Mouse (Mus musculus): ENCODE measurements at regions not wholly inside any gene's neighbourhood (a gene's known extent, or its start where the extent isn't known, plus 50 kb on each side); places are given as distances from the start of the nearest gene placed in this dataset.

DNA sequence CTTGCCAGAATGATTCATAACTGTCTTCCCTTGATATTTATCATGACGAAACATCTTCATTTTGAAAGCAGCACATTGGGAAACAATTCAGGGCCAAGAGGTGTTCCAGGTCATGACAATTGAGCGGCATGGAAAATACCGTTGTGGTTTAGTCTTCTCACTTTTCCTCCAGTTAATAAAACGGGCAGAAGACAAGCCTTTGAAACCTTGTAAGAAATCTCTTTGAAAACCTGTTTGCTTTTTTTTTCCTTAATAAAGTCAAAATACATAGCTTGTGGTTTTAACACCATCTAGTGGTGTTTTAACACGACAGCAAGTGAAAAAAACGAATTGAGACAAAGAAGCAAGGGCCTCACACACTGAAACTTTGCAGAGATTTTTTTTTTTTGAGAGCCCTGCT, 1389.0 kb upstream of the Acvr2a start:
- DNase-seq (ENCODE audit: low spot score) = no peak

DNA sequence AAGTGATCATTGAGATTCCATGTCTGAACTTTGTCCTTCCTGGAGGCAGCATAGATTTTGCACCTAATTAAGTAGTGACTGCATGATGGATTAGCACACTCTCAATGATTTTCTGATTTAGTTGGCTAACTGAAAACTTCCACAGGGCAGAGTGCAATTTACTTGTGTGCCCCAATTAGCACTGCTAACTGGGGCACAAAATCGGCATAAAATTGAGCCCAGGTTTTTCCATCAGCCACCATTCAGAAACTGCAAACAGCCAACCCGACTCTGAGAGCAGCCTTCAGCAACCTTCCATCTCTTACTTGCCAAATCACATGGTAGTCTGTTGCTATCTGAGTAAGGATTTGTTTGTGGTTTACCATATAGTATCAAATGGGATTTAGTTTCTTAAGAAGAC, 1384.1 kb upstream of the Acvr2a start:
- DNase-seq (ENCODE audit: low spot score) = no peak

DNA sequence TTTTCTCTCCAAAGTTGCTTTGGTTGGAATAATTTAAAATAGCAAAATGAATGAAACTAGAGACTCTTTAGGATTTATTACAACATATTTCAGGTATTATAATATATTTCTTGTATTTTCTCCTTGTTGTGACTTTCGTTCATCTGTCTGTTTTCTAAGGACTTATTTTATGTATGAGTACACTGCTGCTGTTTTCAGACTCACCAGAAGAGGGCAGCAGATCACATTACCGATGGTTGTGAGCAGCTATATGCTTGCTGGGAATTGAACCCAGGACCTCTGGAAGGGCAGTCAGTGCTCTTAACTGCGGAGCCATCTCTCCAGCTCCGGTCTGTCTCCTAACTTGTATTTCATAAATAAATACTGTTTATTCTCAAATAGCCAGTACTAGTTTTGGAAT, 1347.9 kb upstream of the Acvr2a start:
- DNase-seq (ENCODE audit: low spot score) = no peak

DNA sequence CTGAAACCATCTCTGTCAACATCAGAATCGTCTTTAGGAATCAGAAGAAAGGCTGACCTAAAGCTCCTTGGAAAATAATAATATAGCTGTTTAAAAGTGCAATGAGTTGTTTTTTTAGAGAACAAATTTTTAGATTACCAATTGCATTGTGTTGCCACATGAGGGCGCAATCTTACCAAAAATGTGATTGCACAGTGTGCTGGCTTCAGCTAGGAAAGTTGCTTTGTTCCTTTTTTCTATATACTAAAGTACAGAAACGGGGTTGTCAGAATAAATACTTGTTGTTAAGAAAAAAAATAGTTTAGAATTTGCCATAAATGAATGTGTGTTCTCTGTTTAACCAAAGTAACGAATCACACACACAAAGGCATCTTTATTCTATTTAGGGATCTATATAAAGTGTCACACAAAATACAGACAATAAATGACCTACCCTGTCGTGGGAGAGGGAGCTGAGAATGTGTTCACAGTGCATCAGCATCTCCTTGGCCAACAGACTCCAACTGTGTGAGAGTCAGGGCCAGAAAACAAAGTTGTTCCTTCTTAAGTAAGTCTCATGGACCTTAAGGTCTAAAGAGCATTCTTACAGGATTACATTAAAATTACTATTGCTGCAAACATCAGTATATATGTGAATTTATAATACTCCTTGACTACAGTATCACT, 1321.9 kb upstream of the Acvr2a start:
- DNase-seq (ENCODE audit: low spot score) = peak; percentile 17

Measured in urinary bladder, postnatal 14 days (tissue).